Comparison of ENCODE assay signal across 29 mouse cellular contexts in the genomic region with DNA sequence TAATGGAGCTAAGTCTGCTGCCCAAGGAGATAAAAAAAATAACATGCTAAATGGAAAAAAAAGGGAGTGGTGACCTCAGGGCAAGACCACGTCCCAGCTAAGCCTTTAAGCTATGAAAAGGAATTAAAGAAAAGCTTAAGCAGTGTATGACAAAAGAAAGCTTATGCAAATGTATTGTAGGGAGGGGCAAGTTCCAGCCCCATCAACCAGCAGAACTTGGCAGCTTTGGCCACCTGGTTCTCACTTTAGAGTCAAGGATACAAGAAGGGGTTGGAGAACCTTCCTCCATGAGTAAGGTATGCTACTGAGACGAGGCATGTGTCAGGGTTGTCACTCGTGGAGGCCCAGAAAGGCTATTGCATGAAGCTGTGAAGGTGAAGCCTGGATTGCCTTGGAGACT.
DNase-seq lines count a peak whose midpoint lies in the region; ATAC-seq lines count a peak whose summit lies in the region.
"Had no signal": no experiment of that assay in that cellular context is flagged by ENCODE, and none has a peak within 500 bp of the region (broad histone marks: within the 10 kb centered on the region; RNA-seq: fewer than 3 reads in every experiment).

No protein-coding gene starts in this region.

- no peaks in the 10 kb centered on the region for H3K4me1 ChIP-seq in forebrain, embryonic 11.5 days (replicated peaks; ENCODE audit: control insufficient read depth, insufficient read depth, low read length)
- H3K4me1 ChIP-seq in forebrain, embryonic 15.5 days, result no peaks in the 10 kb centered on the region
- no peaks in the 10 kb centered on the region for H3K4me1 ChIP-seq in midbrain, embryonic 12.5 days
- H3K4me1 ChIP-seq in midbrain, embryonic 16.5 days (ENCODE audit: control insufficient read depth, insufficient read depth, low read length), result no peaks in the 10 kb centered on the region
- no peaks in the 10 kb centered on the region for H3K4me1 ChIP-seq in liver, embryonic 11.5 days (replicated peaks; ENCODE audit: control insufficient read depth, insufficient read depth, low read length)
- H3K4me1 ChIP-seq: embryonic facial prominence, embryonic 10.5 days; embryonic facial prominence, embryonic 13.5 days; forebrain, embryonic 13.5 days; heart, embryonic 12.5 days; heart, embryonic 15.5 days; hindbrain, embryonic 10.5 days; hindbrain, embryonic 13.5 days had no signal

- H3K9ac ChIP-seq in forebrain, embryonic 11.5 days (ENCODE audit: low read length), result no peak overlapping the region
- no peak overlapping the region for H3K9ac ChIP-seq in forebrain, embryonic 15.5 days (replicated peaks)
- H3K9ac ChIP-seq in midbrain, embryonic 12.5 days (replicated peaks), result no peak overlapping the region
- no peak overlapping the region for H3K9ac ChIP-seq in midbrain, embryonic 16.5 days (ENCODE audit: low read depth, low read length)
- H3K9ac ChIP-seq in liver, embryonic 11.5 days (ENCODE audit: low read depth, low read length), result no peak overlapping the region
- H3K9ac ChIP-seq: embryonic facial prominence, embryonic 13.5 days; forebrain, embryonic 13.5 days; forebrain, postnatal 0 days; heart, embryonic 12.5 days; heart, embryonic 15.5 days; hindbrain, embryonic 13.5 days had no signal

- H3K36me3 ChIP-seq in forebrain, embryonic 11.5 days (ENCODE audit: control insufficient read depth, insufficient read depth, low read length), result no peaks in the 10 kb centered on the region
- no peaks in the 10 kb centered on the region for H3K36me3 ChIP-seq in forebrain, embryonic 15.5 days
- no peaks in the 10 kb centered on the region for H3K36me3 ChIP-seq in midbrain, embryonic 12.5 days
- H3K36me3 ChIP-seq in midbrain, embryonic 16.5 days (ENCODE audit: control insufficient read depth, insufficient read depth, low read length), result no peaks in the 10 kb centered on the region
- no peaks in the 10 kb centered on the region for H3K36me3 ChIP-seq in liver, embryonic 11.5 days (ENCODE audit: control insufficient read depth, insufficient read depth, low read length)
- H3K36me3 ChIP-seq: embryonic facial prominence, embryonic 10.5 days; embryonic facial prominence, embryonic 13.5 days; heart, embryonic 12.5 days; heart, embryonic 15.5 days; hindbrain, embryonic 10.5 days; hindbrain, embryonic 13.5 days had no signal

- H3K4me3 ChIP-seq in forebrain, embryonic 11.5 days (ENCODE audit: low read depth, low read length), result no peak overlapping the region
- no peak overlapping the region for H3K4me3 ChIP-seq in forebrain, embryonic 15.5 days
- H3K4me3 ChIP-seq in midbrain, embryonic 12.5 days, result no peak overlapping the region
- H3K4me3 ChIP-seq in midbrain, embryonic 16.5 days (ENCODE audit: low read depth, low read length), result no peak overlapping the region
- no peak overlapping the region for H3K4me3 ChIP-seq in liver, embryonic 11.5 days (ENCODE audit: low read depth, low read length)
- H3K4me3 ChIP-seq: embryonic facial prominence, embryonic 10.5 days; embryonic facial prominence, embryonic 13.5 days; erythroblast, embryonic 14.5 days; forebrain, embryonic 13.5 days; gastrocnemius, adult 2 months; heart, embryonic 12.5 days; heart, embryonic 15.5 days; hindbrain, embryonic 10.5 days; hindbrain, embryonic 13.5 days had no signal

- no peaks in the 10 kb centered on the region for H3K9me3 ChIP-seq in forebrain, embryonic 11.5 days (ENCODE audit: control insufficient read depth, low read length)
- no peaks in the 10 kb centered on the region for H3K9me3 ChIP-seq in forebrain, embryonic 15.5 days
- no peaks in the 10 kb centered on the region for H3K9me3 ChIP-seq in midbrain, embryonic 12.5 days
- H3K9me3 ChIP-seq in midbrain, embryonic 16.5 days (replicated peaks; ENCODE audit: control insufficient read depth, low read length, poor library complexity, severe bottlenecking), result no peaks in the 10 kb centered on the region
- H3K9me3 ChIP-seq in liver, embryonic 11.5 days (ENCODE audit: control insufficient read depth, low read length), result no peaks in the 10 kb centered on the region
- H3K9me3 ChIP-seq: embryonic facial prominence, embryonic 10.5 days; embryonic facial prominence, embryonic 13.5 days; forebrain, embryonic 13.5 days; heart, embryonic 12.5 days; heart, embryonic 15.5 days; hindbrain, embryonic 10.5 days; hindbrain, embryonic 13.5 days had no signal

- WGBS in forebrain, embryonic 11.5 days, result 42% methylated on average over 3 of the region's 3 CpGs
- WGBS in forebrain, embryonic 15.5 days, result 32% methylated on average over 3 of the region's 3 CpGs
- 30% methylated on average over 3 of the region's 3 CpGs for WGBS in midbrain, embryonic 12.5 days
- 30% methylated on average over 3 of the region's 3 CpGs for WGBS in midbrain, embryonic 16.5 days
- 54% methylated on average over 3 of the region's 3 CpGs for WGBS in liver, embryonic 11.5 days

- no peak overlapping the region for H3K4me2 ChIP-seq in forebrain, embryonic 11.5 days (ENCODE audit: low read depth, low read length, severe bottlenecking)
- H3K4me2 ChIP-seq in forebrain, embryonic 15.5 days (replicated peaks), result no peak overlapping the region
- no peak overlapping the region for H3K4me2 ChIP-seq in midbrain, embryonic 12.5 days (replicated peaks)
- H3K4me2 ChIP-seq in midbrain, embryonic 16.5 days (ENCODE audit: low read length), result no peak overlapping the region
- H3K4me2 ChIP-seq in liver, embryonic 11.5 days, result no peak overlapping the region
- H3K4me2 ChIP-seq: embryonic facial prominence, embryonic 13.5 days; forebrain, embryonic 13.5 days; heart, embryonic 12.5 days; heart, embryonic 15.5 days; hindbrain, embryonic 13.5 days had no signal

- H3K27ac ChIP-seq in forebrain, embryonic 11.5 days (ENCODE audit: low read depth, low read length), result no peak overlapping the region
- no peak overlapping the region for H3K27ac ChIP-seq in forebrain, embryonic 15.5 days (replicated peaks)
- no peak overlapping the region for H3K27ac ChIP-seq in midbrain, embryonic 12.5 days (replicated peaks)
- H3K27ac ChIP-seq in midbrain, embryonic 16.5 days (ENCODE audit: low read length), result no peak overlapping the region
- H3K27ac ChIP-seq in liver, embryonic 11.5 days (ENCODE audit: low read depth, low read length), result no peak overlapping the region
- H3K27ac ChIP-seq: embryonic facial prominence, embryonic 10.5 days; embryonic facial prominence, embryonic 13.5 days; forebrain, embryonic 13.5 days; gastrocnemius, adult 2 months; heart, embryonic 15.5 days; hindbrain, embryonic 10.5 days; hindbrain, embryonic 13.5 days had no signal

- DNase-seq in forebrain, embryonic 11.5 days (ENCODE audit: low spot score), result no peak
- DNase-seq in R1 (ENCODE audit: low read depth, low spot score), result peak; percentile 77
- no peak for DNase-seq in liver, embryonic 11.5 days (ENCODE audit: low spot score)
- DNase-seq: adrenal gland, adult 2 months; adrenal gland, postnatal 14 days; cerebellum, adult 11-12 months; cerebellum, adult 8-10 months; cerebellum, postnatal 10 days; cerebellum, postnatal 36 days; embryo, embryonic 11 days; forebrain, postnatal 0 days; gastrocnemius, adult 2 months; gastrocnemius, postnatal 14 days; heart, adult 11 months; heart, postnatal 10 days; heart, postnatal 36 days had no signal

- ATAC-seq in forebrain, embryonic 11.5 days (replicated peaks; ENCODE audit: low FRiP score), result peak; percentile 27; the same call in 1 of the 2 replicates
- no peak for ATAC-seq in forebrain, embryonic 15.5 days (replicated peaks)
- peak; percentile 78 for ATAC-seq in midbrain, embryonic 12.5 days (ENCODE audit: low FRiP score, low read depth)
- ATAC-seq in midbrain, embryonic 16.5 days, result no peak
- no peak for ATAC-seq in activated CD4-positive, CD25-positive, alpha-beta regulatory T cell, adult 4 months
- no peak for ATAC-seq in liver, embryonic 11.5 days (replicated peaks; ENCODE audit: low FRiP score)
- ATAC-seq: forebrain, embryonic 13.5 days; forebrain, postnatal 0 days; hindbrain, embryonic 16.5 days had no signal

- peaks cover 2% of the 10 kb centered on the region; the same call in 1 of the 2 replicates for H3K27me3 ChIP-seq in forebrain, embryonic 11.5 days (ENCODE audit: control insufficient read depth, insufficient read depth, low read length)
- no peaks in the 10 kb centered on the region for H3K27me3 ChIP-seq in forebrain, embryonic 15.5 days
- peaks cover 3% of the 10 kb centered on the region; the same call in 1 of the 2 replicates for H3K27me3 ChIP-seq in midbrain, embryonic 12.5 days
- no peaks in the 10 kb centered on the region; the same call in 1 of the 2 replicates for H3K27me3 ChIP-seq in midbrain, embryonic 16.5 days (ENCODE audit: control insufficient read depth, insufficient read depth, low read depth, low read length)
- no peaks in the 10 kb centered on the region; the same call in 1 of the 2 replicates for H3K27me3 ChIP-seq in liver, embryonic 11.5 days (replicated peaks; ENCODE audit: control insufficient read depth, insufficient read depth, low read length)
- H3K27me3 ChIP-seq: forebrain, embryonic 13.5 days; heart, embryonic 12.5 days; heart, embryonic 15.5 days; hindbrain, embryonic 13.5 days had no signal

Comparison
In these comparisons a context has a peak if more than half of its experiments do, and no peak if none do; other contexts are left out.
1. ATAC-seq: peak in forebrain, embryonic 11.5 days (single experiment) and midbrain, embryonic 12.5 days (single experiment); none in forebrain, embryonic 15.5 days (single experiment), midbrain, embryonic 16.5 days (single experiment), activated CD4-positive, CD25-positive, alpha-beta regulatory T cell, adult 4 months (single experiment) and liver, embryonic 11.5 days (single experiment).